Mouse (Mus musculus) spleen, postnatal 36 days (tissue): ENCODE data around the gene Ugcg.
"Not testable (repeated sequence)": the region's sequence is repeated elsewhere in the genome, so short reads cannot be mapped to it uniquely, and the experiment has no call there.

Source experiments
- DNase-seq, 2 experiments: peaks; one replicate each; pipeline ENCODE4 v3.0.0; 2022; ENCODE audit warnings: low spot score in 2 of 2, mixed read lengths in 1 of 2

Gene Ugcg

DNA sequence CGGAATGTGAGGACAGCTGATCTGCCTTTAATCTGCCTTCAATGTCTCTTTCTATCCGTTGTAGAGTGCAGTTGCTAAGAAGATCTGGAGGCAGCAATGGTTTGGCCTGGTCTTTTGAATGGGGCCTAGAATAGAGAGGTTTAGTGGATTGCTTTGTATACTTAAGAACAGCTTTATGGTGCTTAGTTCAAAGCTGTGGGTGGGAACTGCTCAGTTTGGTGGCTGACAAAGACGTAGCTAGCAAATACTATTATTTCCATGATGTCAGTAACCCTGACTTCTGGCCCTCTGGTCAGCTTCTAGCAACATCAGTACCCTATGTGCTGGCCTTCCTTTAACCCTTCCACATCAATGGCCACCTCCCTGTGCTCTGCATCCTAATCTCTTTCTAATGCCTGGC is 68.8 kb downstream of the Ugcg start:
- no peak for DNase-seq

DNA sequence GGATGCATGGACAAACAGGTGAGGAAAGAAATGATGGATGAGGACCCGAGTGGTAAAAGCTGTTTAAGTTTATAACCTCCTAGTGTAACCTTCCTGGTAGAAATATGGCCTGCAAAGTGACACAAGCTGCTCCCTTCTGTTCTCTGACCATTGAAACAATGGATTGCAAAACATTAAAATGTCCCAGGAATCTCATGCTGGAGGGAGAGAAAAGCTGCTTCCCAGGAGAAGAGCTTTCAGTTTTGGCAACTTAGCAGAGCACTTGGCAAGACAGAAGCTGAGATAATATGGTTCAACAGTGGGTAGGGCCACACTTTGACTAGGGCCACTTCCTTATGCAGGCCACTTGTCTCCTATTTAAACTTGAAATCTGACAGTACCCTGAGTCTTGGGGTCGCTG is 69.7 kb downstream of the Ugcg start:
- DNase-seq = no peak

DNA sequence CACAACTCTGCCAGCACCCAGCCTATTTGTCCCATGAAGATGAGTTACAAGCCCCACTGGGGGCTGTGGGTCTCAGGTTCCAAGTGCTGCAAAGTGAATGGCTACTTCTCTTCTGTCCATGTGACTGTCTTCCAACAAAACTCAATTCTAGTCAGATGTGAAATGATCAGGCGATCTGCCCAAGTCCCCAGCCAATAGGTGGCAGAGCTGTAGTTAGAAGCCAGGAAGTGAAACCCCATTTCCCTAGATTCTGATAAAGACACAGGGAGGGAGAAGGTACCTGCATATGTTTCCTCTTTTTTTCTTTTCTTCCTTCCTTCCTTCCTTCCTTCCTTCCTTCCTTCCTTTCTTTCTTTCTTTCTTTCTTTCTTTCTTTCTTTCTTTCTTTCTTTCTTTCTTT is 70.7 kb downstream of the Ugcg start:
- DNase-seq = no peak

DNA sequence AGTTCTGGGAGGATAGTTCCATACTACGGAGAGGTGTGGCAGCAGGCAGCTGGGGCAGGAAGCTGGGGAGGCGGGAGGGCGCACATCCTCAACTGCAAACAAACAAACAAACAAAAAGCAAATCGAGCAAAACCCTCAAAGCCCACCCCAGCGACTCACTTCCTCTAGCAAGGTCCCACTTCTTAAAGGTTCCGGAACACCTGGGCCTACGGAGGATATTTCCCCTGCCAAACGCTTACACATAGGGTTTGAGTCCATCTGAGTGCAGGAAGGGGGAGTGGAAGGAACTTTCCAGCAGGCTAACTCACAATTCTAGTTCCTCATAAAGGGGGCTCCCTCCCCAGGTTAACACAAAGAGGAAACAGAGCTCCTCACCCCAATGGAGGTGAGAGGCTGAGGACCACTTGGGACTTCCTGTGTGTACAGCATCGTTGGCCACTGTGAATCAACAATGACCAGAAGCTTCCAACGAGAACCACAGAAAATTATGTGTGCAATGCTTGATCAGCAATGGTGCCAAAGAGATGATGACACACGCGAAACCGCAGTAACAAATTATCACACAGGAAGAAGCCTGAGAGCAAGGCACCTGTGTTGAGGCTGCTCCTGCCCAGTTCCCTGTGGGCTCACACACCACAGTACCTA is 71.9 kb downstream of the Ugcg start:
- peak; percentile 82 to 84 for DNase-seq

DNA sequence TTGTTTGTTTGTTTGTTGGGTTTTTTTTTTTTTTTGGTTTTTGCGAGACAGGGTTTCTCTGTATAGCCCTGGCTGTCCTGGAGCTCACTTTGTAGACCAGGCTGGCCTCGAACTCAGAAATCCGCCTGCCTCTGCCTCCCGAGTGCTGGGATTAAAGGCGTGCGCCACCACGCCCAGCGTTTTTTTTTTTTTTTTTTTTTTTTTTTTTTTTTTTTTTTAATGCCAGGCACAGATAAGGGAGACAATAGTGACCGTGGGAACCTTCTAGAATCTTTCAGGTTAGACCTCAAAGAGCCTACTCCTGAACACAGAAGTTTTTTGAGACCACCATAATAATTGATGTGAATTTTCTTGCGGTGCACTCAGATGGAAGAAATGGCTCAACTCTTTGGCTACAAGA is 72.5 kb downstream of the Ugcg start:
- not testable (repeated sequence) for DNase-seq

DNA sequence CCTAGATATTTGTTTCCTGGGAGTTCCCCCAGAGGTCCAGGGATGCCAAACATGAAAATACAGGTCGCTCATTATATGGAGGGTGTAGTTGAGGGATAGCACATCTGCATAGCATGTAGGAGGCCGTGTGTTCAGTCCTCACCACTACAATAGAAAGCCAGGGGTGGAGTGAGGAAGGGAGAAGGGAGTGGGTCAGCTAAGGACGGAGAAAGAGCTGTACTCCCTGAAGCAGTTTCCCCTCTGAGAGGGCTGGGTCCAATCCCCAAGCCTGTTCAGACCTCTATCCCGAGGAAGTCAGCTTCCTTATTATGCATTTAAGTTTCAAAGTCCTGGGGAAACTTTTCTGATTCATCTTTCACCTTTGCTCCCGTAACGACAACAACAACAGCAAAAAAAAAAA is 73.1 kb downstream of the Ugcg start:
- no peak for DNase-seq

DNA sequence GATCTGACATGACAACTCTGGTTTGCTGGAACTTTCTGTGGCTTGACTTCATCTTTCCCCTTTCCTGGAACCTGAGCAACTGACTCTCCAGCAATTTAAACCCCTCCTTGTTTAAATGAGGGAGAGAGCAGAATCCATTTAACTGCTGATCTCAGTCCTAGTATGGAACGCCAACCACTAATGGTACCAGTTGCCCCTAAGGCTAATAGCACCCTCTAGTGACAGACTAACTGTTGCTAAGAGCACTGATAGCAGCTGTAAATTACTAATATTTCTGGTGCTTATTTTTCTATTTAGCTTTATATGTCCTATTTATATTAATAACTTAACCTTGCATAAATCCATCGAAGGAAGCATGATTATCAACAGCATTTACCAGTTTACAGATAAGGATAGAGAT is 74.4 kb downstream of the Ugcg start:
- DNase-seq = no peak

DNA sequence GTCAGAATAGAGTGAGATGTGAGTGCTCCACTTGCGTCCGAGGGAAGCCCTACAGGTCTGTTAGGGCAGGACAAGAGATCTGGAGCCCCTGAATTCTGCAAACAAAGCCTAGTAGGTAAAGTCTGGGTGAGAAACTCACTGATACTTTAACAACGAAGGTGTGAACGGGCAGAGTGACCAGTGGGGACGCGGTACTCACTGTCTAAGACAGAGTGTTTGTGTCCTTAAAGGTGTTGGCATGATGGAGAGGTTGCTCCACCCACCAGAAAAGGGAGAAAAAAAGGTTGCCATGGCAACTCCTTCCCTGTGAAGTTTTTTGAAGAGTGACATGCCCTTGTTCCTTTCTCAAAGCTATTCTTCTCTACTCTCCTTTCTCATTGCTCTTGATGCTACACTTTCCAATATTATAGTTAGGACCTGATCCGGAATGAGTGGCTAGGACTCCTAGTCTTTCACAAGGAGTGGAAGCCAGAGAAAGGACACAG is 75.6 kb downstream of the Ugcg start:
- DNase-seq = no peak

DNA sequence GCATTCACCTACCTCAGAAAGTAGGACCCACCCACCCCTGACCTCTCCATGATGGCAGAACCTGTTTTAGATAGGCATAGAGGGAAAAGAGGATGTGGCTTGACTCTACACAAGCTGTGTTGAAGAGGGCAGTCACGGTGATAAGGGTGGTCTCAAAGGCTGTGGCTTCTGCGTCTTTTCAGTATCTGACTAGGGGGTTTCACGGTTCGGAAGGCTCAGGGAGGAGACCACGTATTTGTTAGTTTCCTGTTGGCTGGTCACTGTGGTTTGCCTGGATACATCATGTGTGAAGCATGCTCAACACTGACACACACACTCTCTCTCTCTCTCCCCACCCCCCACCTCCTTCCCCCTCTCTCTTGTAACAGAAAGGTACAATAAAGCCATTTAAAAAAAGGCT is 76.1 kb downstream of the Ugcg start:
- DNase-seq = peak; percentile 57 to 64

DNA sequence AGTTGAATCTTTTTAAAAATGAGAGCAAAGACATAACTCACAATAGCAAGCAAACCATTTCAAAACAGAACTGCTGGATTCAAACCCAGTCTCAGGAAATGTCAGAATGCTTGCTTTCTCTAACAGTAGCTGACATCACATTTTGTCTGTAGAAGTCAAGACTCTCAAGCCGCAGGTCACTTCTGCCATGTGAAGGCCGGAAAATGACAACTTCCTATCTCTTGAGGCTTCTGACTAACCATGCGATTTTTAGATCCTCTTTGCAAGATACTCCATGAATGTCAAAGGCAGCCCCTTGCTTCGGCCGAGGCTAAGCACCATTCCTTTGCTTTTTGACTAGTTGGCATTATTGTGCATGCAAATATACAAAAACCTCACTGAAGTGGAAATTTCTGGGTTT is 76.6 kb downstream of the Ugcg start:
- DNase-seq = peak; percentile 74 to 81
